Mouse (Mus musculus) MEL (cell line): ENCODE measurements at regions not wholly inside any gene's neighbourhood (a gene's known extent, or its start where the extent isn't known, plus 50 kb on each side); places are given as distances from the start of the nearest gene placed in this dataset.

ENCODE experiments used
- DNase-seq: peaks from one replicate; pipeline ENCODE4 v3.0.0; 2011; ENCODE audit warnings: low read depth, low spot score
- H3K27ac ChIP-seq: 2 replicates; pipeline ENCODE4 v1.5.1; 2012; ENCODE audit warnings: low read depth, mild to moderate bottlenecking, control low read depth, low read length, moderate library complexity; ENCODE audit not compliant: control insufficient read depth
- H3K27me3 ChIP-seq, 2 experiments: fragments of 150-350 bp in 1 of 2; sonication (generic) in 1 of 2; 2 replicates each; pipeline ENCODE4 v1.6.1; 2012; ENCODE audit warnings: low read length in 2 of 2, mild to moderate bottlenecking in 2 of 2, improper control_type of control experiment in 1 of 2, moderate library complexity in 1 of 2; ENCODE audit not compliant: insufficient read depth in 2 of 2, control insufficient read depth in 1 of 2
- H3K36me3 ChIP-seq, 2 experiments: 2 replicates each; pipeline ENCODE4 v1.6.1; 2012 to 2014; ENCODE audit warnings: low read length in 2 of 2, improper control_type of control experiment in 1 of 2, inconsistent platforms in 1 of 2, mild to moderate bottlenecking in 1 of 2; ENCODE audit not compliant: insufficient read depth in 2 of 2, control insufficient read depth in 1 of 2
- H3K4me1 ChIP-seq, 2 experiments: fragments of 150-350 bp in 1 of 2; sonication (generic) in 1 of 2; 2 replicates each; pipeline ENCODE4 v1.6.1; 2012; ENCODE audit warnings: low read length in 2 of 2, improper control_type of control experiment in 1 of 2, mild to moderate bottlenecking in 1 of 2; ENCODE audit not compliant: insufficient read depth in 2 of 2, control insufficient read depth in 1 of 2
- H3K4me3 ChIP-seq, 2 experiments: fragments of 150-350 bp in 1 of 2; sonication (generic) in 1 of 2; 2 replicates each; pipeline ENCODE4 v1.5.1; 2012; ENCODE audit warnings: low read depth in 2 of 2, low read length in 2 of 2, mild to moderate bottlenecking in 2 of 2, moderate library complexity in 2 of 2, control low read depth in 1 of 2, improper control_type of control experiment in 1 of 2; ENCODE audit not compliant: control insufficient read depth in 1 of 2, insufficient read depth in 1 of 2
- H3K79me2 ChIP-seq: 2 replicates; pipeline ENCODE4 v1.6.1; 2012; ENCODE audit warnings: mild to moderate bottlenecking, low read length, moderate library complexity; ENCODE audit not compliant: control insufficient read depth, poor library complexity, insufficient read depth
- H3K9ac ChIP-seq: 2 replicates; pipeline ENCODE4 v1.6.1; 2012; ENCODE audit warnings: low read depth, mild to moderate bottlenecking, control low read depth, low read length, moderate library complexity; ENCODE audit not compliant: control insufficient read depth, poor library complexity, severe bottlenecking
- H3K9me3 ChIP-seq: fragments of 150-350 bp; sonication (generic); replicated peaks from 2 replicates; pipeline ENCODE4 v1.6.1; 2012; ENCODE audit warnings: mild to moderate bottlenecking, low read length, improper control_type of control experiment, moderate library complexity; ENCODE audit not compliant: insufficient read depth
- CHD1 ChIP-seq: IDR thresholded peaks from 2 replicates; pipeline ENCODE4 v1.6.1; 2012; ENCODE audit warnings: low read depth, mild to moderate bottlenecking, inconsistent platforms, low read length, improper control_type of control experiment
- CHD2 ChIP-seq: IDR thresholded peaks from 2 replicates; pipeline ENCODE4 v1.6.1; 2011; ENCODE audit warnings: low read length, improper control_type of control experiment
- CTCF ChIP-seq, 3 experiments: IDR thresholded peaks in 2 of 3; conservative IDR thresholded peaks in 1 of 3; 2 replicates each; pipeline ENCODE4 v1.5.1; 2011 to 2012; ENCODE audit warnings: low read length in 3 of 3, low read depth in 2 of 3, mild to moderate bottlenecking in 2 of 3, improper control_type of control experiment in 1 of 3, inconsistent platforms in 1 of 3, mixed read lengths in 1 of 3, moderate library complexity in 1 of 3; ENCODE audit not compliant: control insufficient read depth in 1 of 3, insufficient read depth in 1 of 3, poor library complexity in 1 of 3, severe bottlenecking in 1 of 3
- E2F4 ChIP-seq: IDR thresholded peaks from 2 replicates; pipeline ENCODE4 v1.6.1; 2011; ENCODE audit warnings: low read depth, low read length, improper control_type of control experiment, borderline replicate concordance
- EP300 ChIP-seq, 2 experiments: IDR thresholded peaks; 2 replicates each; pipeline ENCODE4 v1.6.1; 2011; ENCODE audit warnings: improper control_type of control experiment in 2 of 2, low read length in 2 of 2, low read depth in 1 of 2, mild to moderate bottlenecking in 1 of 2
- ETS1 ChIP-seq: IDR thresholded peaks from 2 replicates; pipeline ENCODE4 v1.6.1; 2012; ENCODE audit warnings: low read depth, mild to moderate bottlenecking, inconsistent platforms, low read length, improper control_type of control experiment, moderate library complexity
- GATA1 ChIP-seq: IDR thresholded peaks from 2 replicates; pipeline ENCODE4 v1.6.1; 2011; ENCODE audit warnings: low read depth, low read length, improper control_type of control experiment
- JUND ChIP-seq: IDR thresholded peaks from 2 replicates; pipeline ENCODE4 v1.6.1; 2011; ENCODE audit warnings: low read depth, mild to moderate bottlenecking, improper control_type of control experiment, low read length
- MAFK ChIP-seq: IDR thresholded peaks from 2 replicates; pipeline ENCODE4 v1.6.1; 2011; ENCODE audit warnings: low read depth, mild to moderate bottlenecking, low read length, improper control_type of control experiment, borderline replicate concordance
- MEF2A ChIP-seq: IDR thresholded peaks from 2 replicates; pipeline ENCODE4 v1.6.1; 2014; ENCODE audit warnings: low read depth, mild to moderate bottlenecking, inconsistent platforms, low read length, improper control_type of control experiment; ENCODE audit not compliant: poor library complexity, insufficient replicate concordance, severe bottlenecking; ENCODE audit errors: extremely low read depth
- MYC ChIP-seq: IDR thresholded peaks from 2 replicates; pipeline ENCODE4 v1.6.1; 2011; ENCODE audit warnings: low read depth, mild to moderate bottlenecking, low read length, improper control_type of control experiment, moderate library complexity
- NELFE ChIP-seq: IDR thresholded peaks from 2 replicates; pipeline ENCODE4 v1.6.1; 2011; ENCODE audit warnings: low read depth, low read length, improper control_type of control experiment
- NRF1 ChIP-seq: IDR thresholded peaks from 2 replicates; pipeline ENCODE4 v1.6.1; 2014; ENCODE audit warnings: low read depth, mild to moderate bottlenecking, inconsistent platforms, low read length, improper control_type of control experiment, moderate library complexity; ENCODE audit not compliant: poor library complexity, insufficient read depth, severe bottlenecking
- POLR2A ChIP-seq, 2 experiments: IDR thresholded peaks; 2 replicates each; pipeline ENCODE4 v1.6.1; 2011 to 2012; ENCODE audit warnings: low read length in 2 of 2, mild to moderate bottlenecking in 2 of 2, control low read depth in 1 of 2, improper control_type of control experiment in 1 of 2, low read depth in 1 of 2, moderate library complexity in 1 of 2; ENCODE audit not compliant: control insufficient read depth in 1 of 2, insufficient read depth in 1 of 2, poor library complexity in 1 of 2
- POLR2AphosphoS5 ChIP-seq: IDR thresholded peaks from 2 replicates; pipeline ENCODE4 v1.6.1; 2012; ENCODE audit warnings: low read depth, borderline replicate concordance, mild to moderate bottlenecking, inconsistent platforms, low read length, moderate library complexity, mixed read lengths
- RCOR1 ChIP-seq: IDR thresholded peaks from 2 replicates; pipeline ENCODE4 v1.6.1; 2012; ENCODE audit warnings: low read depth, mild to moderate bottlenecking, inconsistent platforms, low read length, improper control_type of control experiment
- SMC3 ChIP-seq: IDR thresholded peaks from 2 replicates; pipeline ENCODE4 v1.6.1; 2011; ENCODE audit warnings: low read depth, low read length, improper control_type of control experiment
- TBP ChIP-seq: IDR thresholded peaks from 2 replicates; pipeline ENCODE4 v1.8.0; 2011; ENCODE audit warnings: low read depth, low read length, improper control_type of control experiment
- TCF12 ChIP-seq: IDR thresholded peaks from 2 replicates; pipeline ENCODE4 v1.6.1; 2014; ENCODE audit warnings: low read depth, mild to moderate bottlenecking, inconsistent platforms, low read length, improper control_type of control experiment, moderate library complexity
- USF2 ChIP-seq, 2 experiments: IDR thresholded peaks; 2 replicates each; pipeline ENCODE4 v1.6.1; 2011 to 2012; ENCODE audit warnings: improper control_type of control experiment in 2 of 2, low read length in 2 of 2, borderline replicate concordance in 1 of 2, inconsistent platforms in 1 of 2, low read depth in 1 of 2, mild to moderate bottlenecking in 1 of 2; ENCODE audit not compliant: insufficient read depth in 1 of 2
- ZC3H11A ChIP-seq: IDR thresholded peaks from 2 replicates; pipeline ENCODE4 v1.6.1; 2012; ENCODE audit warnings: low read depth, mild to moderate bottlenecking, inconsistent platforms, low read length, improper control_type of control experiment
- ZKSCAN1 ChIP-seq: IDR thresholded peaks from 2 replicates; pipeline ENCODE4 v1.6.1; 2012; ENCODE audit warnings: low read depth, mild to moderate bottlenecking, inconsistent platforms, low read length, improper control_type of control experiment, moderate library complexity

GRCm38 (mm10) chr12:9478201-9478600 lies 91.7 kb upstream of the Osr1 start:
- H3K4me3 ChIP-seq = no peak overlapping the region
- DNase-seq = no peak
- TF ChIP-seq NELFE (no peak), POLR2A (IDR thresholded peaks at IDR 0.05; ENCODE audit: control insufficient read depth in 1 of 2, insufficient read depth in 1 of 2, low read depth in 1 of 2, low read length in 2 of 2, poor library complexity in 1 of 2) (no peak), GATA1 (no peak), JUND (no peak), NRF1 (no peak), USF2 (IDR thresholded peaks at IDR 0.05; ENCODE audit: borderline replicate concordance in 1 of 2, insufficient read depth in 1 of 2, low read depth in 1 of 2, low read length in 2 of 2) (no peak), MEF2A (no peak), POLR2AphosphoS5 (no peak), ZKSCAN1 (no peak), RCOR1 (no peak), ZC3H11A (no peak), CHD1 (no peak), CHD2 (no peak), TBP (no peak), TCF12 (no peak), CTCF (IDR thresholded peaks at IDR 0.05 in 2 of 3, conservative IDR thresholded peaks at IDR 0.05 in 1 of 3; ENCODE audit: control insufficient read depth in 1 of 3, insufficient read depth in 1 of 3, low read depth in 2 of 3, low read length in 3 of 3, poor library complexity in 1 of 3, severe bottlenecking in 1 of 3) (no peak), MYC (no peak), EP300 (IDR thresholded peaks at IDR 0.05; ENCODE audit: low read depth in 1 of 2, low read length in 2 of 2) (no peak), ETS1 (no peak), MAFK (no peak)
- H3K9ac ChIP-seq = no peak overlapping the region
- H3K9me3 ChIP-seq = no peaks in the 10 kb centered on the region
- no peaks in the 10 kb centered on the region for H3K4me1 ChIP-seq
- no peak overlapping the region for H3K27ac ChIP-seq
- H3K36me3 ChIP-seq = no peaks in the 10 kb centered on the region
- H3K79me2 ChIP-seq = no peaks in the 10 kb centered on the region
- H3K27me3 ChIP-seq = no peaks in the 10 kb centered on the region

GRCm38 (mm10) chr12:9487674-9488413 lies 82.1 kb upstream of the Osr1 start:
- H3K27me3 ChIP-seq = no peaks in the 10 kb centered on the region
- no peak for DNase-seq
- no peaks in the 10 kb centered on the region for H3K36me3 ChIP-seq
- H3K9me3 ChIP-seq = no peaks in the 10 kb centered on the region
- no peaks in the 10 kb centered on the region for H3K4me1 ChIP-seq
- H3K27ac ChIP-seq = no peak overlapping the region
- no peaks in the 10 kb centered on the region for H3K79me2 ChIP-seq
- H3K4me3 ChIP-seq = no peak overlapping the region
- no peak for TF ChIP-seq CHD2
- no peak for TF ChIP-seq E2F4
- no peak for TF ChIP-seq MYC
- TF ChIP-seq POLR2AphosphoS5 = no peak
- TF ChIP-seq SMC3 = no peak
- TF ChIP-seq ETS1 = no peak
- no peak overlapping the region for H3K9ac ChIP-seq
